Mouse (Mus musculus) midbrain, embryonic 14.5 days (tissue): Measurements from ENCODE around the gene Gpm6b. TPM values are rescaled to one million over a fixed set of nuclear protein-coding genes. Genes with fewer than 3 reads are reported as not detected.

Experiments used
- ATAC-seq: fragments of 200-750 bp; cut with Nextera tagmentation; 2 replicates; pipeline ENCODE4 v1.8.0; 2017; ENCODE audit warnings: moderate number of reproducible peaks, moderate library complexity; ENCODE audit not compliant: low FRiP score, low TSS enrichment
- DNase-seq: peaks from one replicate; pipeline ENCODE4 v3.0.0-alpha.2; 2015
- H3K27ac ChIP-seq: fragments of 300-500 bp; sonication (generic); replicated peaks from 2 replicates; pipeline ENCODE4 v1.5.1; 2014; ENCODE audit warnings: mild to moderate bottlenecking, low read depth, low read length, moderate library complexity
- H3K27me3 ChIP-seq: fragments of 300-500 bp; sonication (generic); 2 replicates; pipeline ENCODE4 v1.6.1; 2014; ENCODE audit warnings: low read length, control low read depth, mixed read lengths; ENCODE audit not compliant: control insufficient read depth, insufficient read depth
- H3K36me3 ChIP-seq: fragments of 300-500 bp; sonication (generic); 2 replicates; pipeline ENCODE4 v1.6.1; 2014; ENCODE audit warnings: low read length, control low read depth; ENCODE audit not compliant: control insufficient read depth, insufficient read depth
- H3K4me1 ChIP-seq: fragments of 300-500 bp; sonication (generic); 2 replicates; pipeline ENCODE4 v1.6.1; 2014; ENCODE audit warnings: mild to moderate bottlenecking, antibody characterized with exemption, low read length, control low read depth; ENCODE audit not compliant: control insufficient read depth, insufficient read depth
- H3K4me2 ChIP-seq: fragments of 300-500 bp; sonication (generic); 2 replicates; pipeline ENCODE4 v1.6.1; 2014; ENCODE audit warnings: mild to moderate bottlenecking, low read length, moderate library complexity
- H3K4me3 ChIP-seq: fragments of 300-500 bp; sonication (generic); replicated peaks from 2 replicates; pipeline ENCODE4 v1.5.1; 2014; ENCODE audit warnings: low read depth, low read length
- H3K9ac ChIP-seq: fragments of 300-500 bp; sonication (generic); replicated peaks from 2 replicates; pipeline ENCODE4 v1.6.1; 2014; ENCODE audit warnings: mild to moderate bottlenecking, low read length, moderate library complexity
- H3K9me3 ChIP-seq: fragments of 300-500 bp; sonication (generic); 2 replicates; pipeline ENCODE4 v1.6.1; 2016; ENCODE audit warnings: low read length, control low read depth, mixed read lengths; ENCODE audit not compliant: control insufficient read depth
- WGBS: fragments of 180-500 bp; shearing (Covaris S2); extraction: QIAGEN DNeasy Blood & Tissue Kit; methylation state at CpG from one replicate; pipeline ENCODE4 v1.1.7; 2014; 5-methylcytosine and 5-hydroxymethylcytosine counted together
- polyA plus RNA-seq: library from polyadenylated mRNA; unstranded; fragments of >200 nt; fragmentation: Nextera tagmentation; extraction: Ambion mirVana; gene quantifications from 2 replicates; pipeline ENCODE4 v1.2.1, GENCODE M21; 2014

Gene Gpm6b
- polyA plus RNA-seq, 1 experiment from 2014 or later: 227 TPM

GRCm38 (mm10) chrX:166229750-166230149 lies 9.0 kb upstream of the Gpm6b start:
- 0 out of 2 replicates have a peak, but pooled peaks cover 3% of the 10 kb centered on the region for H3K27me3 ChIP-seq
- H3K4me1 ChIP-seq: no peaks in the 10 kb centered on the region
- no peak overlapping the region for H3K4me3 ChIP-seq
- H3K36me3 ChIP-seq: no peaks in the 10 kb centered on the region
- no peak for DNase-seq
- H3K27ac ChIP-seq: no peak overlapping the region
- no peak overlapping the region for H3K9ac ChIP-seq
- no peak for ATAC-seq
- no peak overlapping the region for H3K4me2 ChIP-seq
- WGBS: 81% methylated on average over 3 of the region's 3 CpGs
- H3K9me3 ChIP-seq: no peaks in the 10 kb centered on the region

GRCm38 (mm10) chrX:166230515-166231267 lies 8.0 kb upstream of the Gpm6b start:
- Histone ChIP-seq H3K27me3 (0 out of 2 replicates have a peak, but pooled peaks cover 2% of the 10 kb centered on the region), H3K27ac (no peak overlapping the region), H3K4me1 (no peaks in the 10 kb centered on the region), H3K9me3 (no peaks in the 10 kb centered on the region), H3K9ac (no peak overlapping the region), H3K4me2 (no peak overlapping the region), H3K4me3 (no peak overlapping the region), H3K36me3 (no peaks in the 10 kb centered on the region)
- DNase-seq: no peak
- WGBS: 86% methylated on average over 6 of the region's 6 CpGs
- no peak for ATAC-seq

- Histone ChIP-seq H3K27ac (no peak overlapping the region), H3K9ac (no peak overlapping the region), H3K4me1 (no peaks in the 10 kb centered on the region), H3K4me3 (no peak overlapping the region), H3K27me3 (no peaks in the 10 kb centered on the region), H3K9me3 (no peaks in the 10 kb centered on the region), H3K4me2 (no peak overlapping the region), H3K36me3 (no peaks in the 10 kb centered on the region)
- ATAC-seq (no peak), DNase-seq (no peak)
- 60% methylated on average over 2 of the region's 2 CpGs for WGBS
Measured at GRCm38 (mm10) chrX:166236131-166236530, 2.6 kb upstream of the Gpm6b start.

- DNase-seq: peak; percentile 43
- H3K4me3 ChIP-seq: peak overlapping the region; percentile 54
- 28% methylated on average over 13 of the region's 13 CpGs for WGBS
- no peaks in the 10 kb centered on the region for H3K27me3 ChIP-seq
- peak; percentile 41; the same call in 1 of the 2 replicates for ATAC-seq
- H3K9me3 ChIP-seq: no peaks in the 10 kb centered on the region
- H3K4me1 ChIP-seq: no peaks in the 10 kb centered on the region
- H3K4me2 ChIP-seq: peak overlapping the region; percentile 73
- 0 out of 2 replicates have a peak overlapping the region, but pooled peaks have one; percentile 37 for H3K27ac ChIP-seq
- H3K9ac ChIP-seq: peak overlapping the region; percentile 64; the same call in 1 of the 2 replicates
- no peaks in the 10 kb centered on the region for H3K36me3 ChIP-seq
Measured at GRCm38 (mm10) chrX:166239520-166239919, 809 bp downstream of the Gpm6b start.

GRCm38 (mm10) chrX:166240751-166241150 lies 2.0 kb downstream of the Gpm6b start:
- H3K27me3 ChIP-seq: no peaks in the 10 kb centered on the region
- WGBS: 55% methylated on average over 7 of the region's 7 CpGs
- no peaks in the 10 kb centered on the region for H3K9me3 ChIP-seq
- no peaks in the 10 kb centered on the region for H3K4me1 ChIP-seq
- H3K27ac ChIP-seq: no peak overlapping the region
- DNase-seq (peak; percentile 14), ATAC-seq (no peak)
- H3K36me3 ChIP-seq: no peaks in the 10 kb centered on the region
- H3K4me2 ChIP-seq: no peak overlapping the region
- H3K9ac ChIP-seq: no peak overlapping the region
- no peak overlapping the region for H3K4me3 ChIP-seq

- no peaks in the 10 kb centered on the region for H3K4me1 ChIP-seq
- 61% methylated on average over 4 of the region's 4 CpGs for WGBS
- no peak overlapping the region for H3K27ac ChIP-seq
- H3K9me3 ChIP-seq: no peaks in the 10 kb centered on the region
- no peak for DNase-seq
- no peak overlapping the region for H3K4me2 ChIP-seq
- H3K4me3 ChIP-seq: no peak overlapping the region
- H3K27me3 ChIP-seq: no peaks in the 10 kb centered on the region
- no peaks in the 10 kb centered on the region for H3K36me3 ChIP-seq
- no peak overlapping the region for H3K9ac ChIP-seq
- no peak for ATAC-seq
Measured at GRCm38 (mm10) chrX:166243261-166243885, 4.7 kb downstream of the Gpm6b start.

GRCm38 (mm10) chrX:166271489-166271888 lies 32.8 kb downstream of the Gpm6b start:
- WGBS: 24% methylated on average over 1 of the region's 1 CpGs
- Histone ChIP-seq H3K27ac (0 out of 2 replicates have a peak overlapping the region, but pooled peaks have one; percentile 63), H3K9me3 (no peaks in the 10 kb centered on the region), H3K4me3 (no peak overlapping the region), H3K4me2 (no peak overlapping the region), H3K9ac (no peak overlapping the region), H3K4me1 (peaks cover 6% of the 10 kb centered on the region), H3K27me3 (no peaks in the 10 kb centered on the region), H3K36me3 (no peaks in the 10 kb centered on the region)
- ATAC-seq: peak; percentile 73; the same call in 1 of the 2 replicates
- peak; percentile 71 for DNase-seq

- no peaks in the 10 kb centered on the region for H3K27me3 ChIP-seq
- DNase-seq: peak; percentile 56
- H3K27ac ChIP-seq: no peak overlapping the region
- no peak for ATAC-seq
- no peak overlapping the region for H3K4me2 ChIP-seq
- H3K4me1 ChIP-seq: peaks cover 6% of the 10 kb centered on the region
- 65% methylated on average over 6 of the region's 6 CpGs for WGBS
- H3K9ac ChIP-seq: no peak overlapping the region
- no peaks in the 10 kb centered on the region for H3K9me3 ChIP-seq
- H3K4me3 ChIP-seq: no peak overlapping the region
- no peaks in the 10 kb centered on the region for H3K36me3 ChIP-seq
Measured at GRCm38 (mm10) chrX:166272646-166273045, 33.9 kb downstream of the Gpm6b start.
